Mouse (Mus musculus): ENCODE data around the gene Foxn1.

GRCm38 (mm10) chr11:78420263-78420889 lies 34.0 kb upstream of the Foxn1 start:
- TF ChIP-seq POLR2A (IDR thresholded peaks at IDR 0.05; ENCODE audit: borderline replicate concordance, low read depth, low read length) (no peak), CTCF (IDR thresholded peaks at IDR 0.05; ENCODE audit: low read depth, low read length) (no peak)
